Mouse (Mus musculus) urinary bladder, postnatal 14 days (tissue): ENCODE results near the gene Tcf23.
"Not testable (repeated sequence)": the region's sequence is repeated elsewhere in the genome, so short reads cannot be mapped to it uniquely, and the experiment has no call there.

Source experiments
- DNase-seq: peaks from one replicate; pipeline ENCODE4 v3.0.0; 2021; ENCODE audit warnings: low spot score

Tcf23 gene

GRCm38 (mm10) chr5:30998306-30998705 is 29.8 kb downstream of the Tcf23 start:
- peak; percentile 22 for DNase-seq

GRCm38 (mm10) chr5:30999324-30999723 is 30.9 kb downstream of the Tcf23 start:
- no peak for DNase-seq

GRCm38 (mm10) chr5:31000122-31000521 is 31.7 kb downstream of the Tcf23 start:
- DNase-seq: no peak

GRCm38 (mm10) chr5:31000993-31001392 is 32.5 kb downstream of the Tcf23 start:
- no peak for DNase-seq

GRCm38 (mm10) chr5:31001560-31001959 is 33.1 kb downstream of the Tcf23 start:
- no peak for DNase-seq

- DNase-seq: peak; percentile 89
These were observed 35.7 kb downstream of the Tcf23 start for GRCm38 (mm10) chr5:31004184-31004583.

- DNase-seq: no peak
These were observed 44.3 kb downstream of the Tcf23 start for GRCm38 (mm10) chr5:31012737-31013136.

GRCm38 (mm10) chr5:31015913-31016312 is 47.5 kb downstream of the Tcf23 start:
- DNase-seq: no peak

GRCm38 (mm10) chr5:31021790-31022189 is 53.3 kb downstream of the Tcf23 start:
- DNase-seq: not testable (repeated sequence)

GRCm38 (mm10) chr5:31022690-31023089 is 54.2 kb downstream of the Tcf23 start:
- no peak for DNase-seq

- no peak for DNase-seq
These were observed 54.8 kb downstream of the Tcf23 start for GRCm38 (mm10) chr5:31023254-31023653.

- no peak for DNase-seq
These were observed 56.2 kb downstream of the Tcf23 start for GRCm38 (mm10) chr5:31024641-31025040.
